Mouse (Mus musculus): ENCODE data around the gene Smco3. TPM values are rescaled to one million over a fixed set of nuclear protein-coding genes. Genes with fewer than 3 reads are reported as not detected.
"Not testable (repeated sequence)": the region's sequence is repeated elsewhere in the genome, so short reads cannot be mapped to it uniquely, and the experiment has no call there.

Gene Smco3
- total RNA-seq (2015) (0.07 TPM in 1 of 2 replicates, not detected in the other), total RNA-seq (2017) (0.33 and 1.2 TPM in 2 replicates)

DNA sequence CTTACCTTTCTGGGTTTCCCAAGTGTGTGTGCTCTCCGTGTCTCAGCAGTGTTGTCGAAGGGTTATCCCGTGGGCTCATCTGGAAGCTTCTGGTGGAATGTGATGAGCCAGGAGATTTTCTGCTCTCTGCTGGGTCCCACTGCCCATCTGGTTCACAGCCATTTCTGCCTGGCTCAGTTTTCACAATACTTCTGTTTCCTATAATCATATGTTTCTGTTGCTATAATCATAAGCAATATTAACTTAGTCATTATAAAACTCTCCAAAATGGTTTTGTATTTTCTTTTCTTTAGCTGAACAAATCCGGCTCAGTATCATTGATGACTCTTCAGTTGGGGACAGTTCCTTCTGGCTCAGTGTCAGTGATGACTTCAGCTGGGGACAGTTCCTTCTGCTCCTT, at the start of gene Smco3:
Smco3 (minus strand) TSS at position 101 of the 400 bp plus-strand sequence.
- no peak for ATAC-seq (replicated peaks; ENCODE audit: poor library complexity)

DNA sequence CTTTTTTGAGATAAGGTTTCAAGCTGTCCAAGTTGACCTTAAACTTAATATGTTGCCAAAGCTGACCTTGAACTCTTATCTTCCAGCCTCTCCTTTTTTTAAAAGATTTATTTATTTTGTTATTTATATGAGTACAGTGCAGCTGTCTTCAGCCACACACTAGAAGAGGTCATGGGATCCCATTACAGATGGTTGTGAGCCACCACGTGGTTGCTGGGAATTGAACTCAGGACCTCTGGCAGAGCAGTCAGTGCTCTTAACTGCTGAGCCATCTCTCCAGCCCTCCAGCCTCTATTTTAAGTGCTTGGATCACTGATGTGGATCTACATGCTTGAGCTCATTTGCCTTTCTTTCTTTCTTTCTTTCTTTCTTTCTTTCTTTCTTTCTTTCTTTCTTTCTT, 49.5 kb upstream of the Smco3 start:
- ATAC-seq (replicated peaks; ENCODE audit: poor library complexity): not testable (repeated sequence)

DNA sequence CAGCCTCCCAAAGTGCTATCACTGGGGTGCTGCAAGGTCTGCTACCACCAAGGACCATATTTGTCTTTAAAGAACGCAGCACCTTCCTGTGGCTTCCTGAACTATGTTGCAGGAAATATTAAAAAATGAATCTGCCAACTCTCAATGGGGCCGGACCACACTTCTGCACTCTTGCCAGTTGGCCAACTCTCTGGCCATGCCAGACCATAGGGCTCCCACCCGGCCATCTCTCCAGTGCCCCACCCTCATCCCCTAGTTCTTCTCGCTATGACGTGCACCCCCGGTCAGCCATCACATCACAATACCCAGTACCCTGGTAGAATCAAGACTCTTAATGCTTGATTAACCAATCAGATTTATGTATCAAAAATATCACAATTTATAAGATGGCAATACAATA, 48.7 kb upstream of the Smco3 start:
- no peak for ATAC-seq (replicated peaks; ENCODE audit: poor library complexity)

DNA sequence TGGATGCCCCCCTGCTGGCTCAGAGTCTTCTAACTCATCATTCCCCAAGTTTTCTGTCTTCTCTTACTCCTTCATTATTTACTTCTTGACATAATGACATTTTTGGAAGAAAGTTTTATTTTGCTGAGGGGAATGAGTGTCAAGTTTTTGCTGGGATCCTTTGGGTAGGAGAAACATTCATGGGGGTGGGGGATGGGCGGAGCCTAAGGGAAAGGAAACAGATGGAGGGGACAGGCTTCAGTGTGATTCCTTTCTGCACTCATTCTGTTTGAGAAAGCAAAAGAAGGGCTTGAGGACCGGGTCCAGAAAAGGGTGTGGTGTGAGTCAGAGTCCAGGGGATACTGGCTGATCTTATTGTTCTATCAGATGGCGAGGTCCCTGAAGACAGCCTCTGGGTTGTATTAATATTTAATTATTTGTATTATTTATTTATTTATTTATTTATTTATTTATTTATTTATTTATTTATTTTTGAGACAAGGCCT, 48.2 kb upstream of the Smco3 start:
- ATAC-seq (replicated peaks; ENCODE audit: poor library complexity): no peak

DNA sequence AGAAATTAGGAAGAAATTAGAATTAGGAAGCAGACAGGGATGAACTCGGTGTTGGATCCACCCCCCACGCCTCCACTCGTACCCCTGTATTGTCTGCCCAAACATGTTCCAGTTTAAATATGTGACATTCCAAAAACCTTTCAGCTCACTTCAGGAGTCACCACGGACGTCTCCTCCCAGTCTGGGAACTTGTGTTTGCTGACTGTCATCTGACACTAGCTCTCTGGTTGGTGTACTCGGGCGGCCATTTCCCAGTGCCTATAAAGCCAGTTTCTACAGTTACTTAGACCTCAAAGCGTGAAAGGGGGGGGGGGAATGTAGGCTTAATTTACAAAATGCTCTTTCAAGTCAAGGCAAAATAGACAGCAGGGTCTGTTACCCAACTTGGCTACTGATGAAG, 46.4 kb upstream of the Smco3 start:
- no peak for ATAC-seq (replicated peaks; ENCODE audit: poor library complexity)

DNA sequence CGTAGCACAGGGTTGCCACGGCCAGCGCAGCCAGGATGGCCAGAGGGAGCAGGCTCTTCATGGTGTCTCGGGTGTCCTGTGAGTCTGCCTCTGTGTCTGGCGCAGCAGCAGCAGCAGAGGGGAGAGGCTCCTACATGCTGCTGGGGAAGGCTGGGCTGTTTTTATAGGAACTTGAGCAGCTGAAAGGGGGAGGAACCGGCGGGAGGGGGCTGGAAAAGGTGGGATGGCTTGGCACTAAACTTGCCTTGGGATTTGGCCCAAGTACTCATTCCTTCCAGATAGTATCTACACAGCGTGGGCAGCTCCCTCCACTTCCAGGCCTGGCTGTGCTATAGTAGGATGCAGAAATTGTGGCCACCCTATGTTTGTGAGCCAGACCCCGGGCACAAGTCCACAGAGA, 40.4 kb upstream of the Smco3 start, which contains the start of gene Mgp:
Mgp (minus strand) TSS at position 154 of the 400 bp plus-strand sequence.
- no peak for ATAC-seq (replicated peaks; ENCODE audit: poor library complexity)

DNA sequence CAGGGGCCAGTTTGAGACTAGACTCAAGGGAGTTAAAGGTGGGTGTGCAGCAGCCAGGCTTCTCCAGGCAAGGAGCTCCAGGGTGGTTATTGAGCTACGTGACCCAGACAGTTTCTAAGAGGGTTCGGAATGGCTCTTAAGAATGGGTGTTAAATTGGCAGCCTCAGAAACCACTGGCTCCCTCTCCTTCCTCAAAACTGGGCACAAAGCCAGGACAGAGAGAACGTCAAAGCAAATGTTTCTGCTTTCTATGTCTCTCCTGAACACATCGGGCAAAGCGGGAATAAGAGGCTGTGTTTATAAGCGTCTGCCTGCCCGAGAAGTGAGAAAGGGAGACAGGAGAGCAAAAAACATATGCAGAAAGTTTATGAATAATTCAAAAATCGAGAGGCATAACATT, 39.3 kb upstream of the Smco3 start:
- peak; percentile 58 for ATAC-seq (replicated peaks; ENCODE audit: poor library complexity)

DNA sequence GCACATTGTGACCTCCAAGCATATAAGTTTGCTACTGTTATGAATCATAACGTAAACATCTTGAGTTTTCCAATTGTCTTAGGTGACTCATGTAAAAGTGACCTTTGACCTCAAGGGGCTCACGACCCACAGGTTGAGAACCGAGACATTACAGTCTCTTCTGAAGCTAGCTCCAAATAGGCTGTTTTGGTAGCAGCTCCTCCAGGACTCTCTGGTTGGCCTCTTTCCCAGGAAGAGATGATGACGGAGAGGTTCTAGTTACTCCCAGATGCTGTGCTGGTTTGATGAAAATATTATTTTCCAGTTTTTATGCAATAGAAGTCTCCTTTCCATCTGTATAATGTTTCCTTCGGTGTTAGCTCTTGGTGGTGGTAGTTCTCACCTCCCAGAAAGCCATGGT, 33.7 kb upstream of the Smco3 start:
- no peak for ATAC-seq (replicated peaks; ENCODE audit: poor library complexity)

DNA sequence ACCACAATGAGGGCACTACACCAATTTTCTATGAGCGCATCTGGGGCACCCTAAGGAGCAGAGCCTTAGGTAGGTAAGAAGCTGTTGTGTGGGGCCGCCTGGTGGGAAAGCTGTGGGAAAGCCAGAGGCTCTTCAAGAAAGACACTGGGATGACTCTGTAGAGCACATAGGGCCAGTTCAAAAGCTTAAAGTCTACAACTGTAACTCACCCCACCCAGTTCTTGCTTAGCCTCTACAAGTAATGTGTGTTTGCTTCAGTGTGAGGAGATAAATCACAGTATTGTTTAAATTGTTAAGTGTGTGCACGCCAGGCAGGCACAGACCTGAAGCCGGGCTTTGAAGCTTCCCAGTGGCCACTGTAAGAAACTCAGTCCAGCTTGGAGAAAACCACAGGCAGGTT, 30.9 kb upstream of the Smco3 start:
- ATAC-seq (replicated peaks; ENCODE audit: poor library complexity): no peak

DNA sequence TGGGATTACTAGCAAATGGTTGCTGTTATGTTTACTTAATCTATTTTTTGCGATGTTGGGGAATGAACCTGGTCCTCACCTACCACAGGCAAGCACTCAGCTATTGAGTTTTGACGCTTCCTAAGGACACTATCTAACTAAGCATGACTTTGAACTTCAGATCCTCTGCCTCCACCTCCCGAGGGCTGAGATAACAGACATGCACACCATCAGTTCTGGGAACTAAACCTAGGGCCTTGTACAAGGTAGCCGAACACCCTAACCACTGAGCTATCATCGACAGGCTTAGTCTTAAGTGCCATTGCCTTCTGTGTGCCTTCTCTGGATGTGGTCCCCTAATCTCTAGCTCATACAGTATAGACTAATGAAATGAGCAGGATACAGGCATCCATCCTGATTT, 30.1 kb upstream of the Smco3 start:
- no peak for ATAC-seq (replicated peaks; ENCODE audit: poor library complexity)

DNA sequence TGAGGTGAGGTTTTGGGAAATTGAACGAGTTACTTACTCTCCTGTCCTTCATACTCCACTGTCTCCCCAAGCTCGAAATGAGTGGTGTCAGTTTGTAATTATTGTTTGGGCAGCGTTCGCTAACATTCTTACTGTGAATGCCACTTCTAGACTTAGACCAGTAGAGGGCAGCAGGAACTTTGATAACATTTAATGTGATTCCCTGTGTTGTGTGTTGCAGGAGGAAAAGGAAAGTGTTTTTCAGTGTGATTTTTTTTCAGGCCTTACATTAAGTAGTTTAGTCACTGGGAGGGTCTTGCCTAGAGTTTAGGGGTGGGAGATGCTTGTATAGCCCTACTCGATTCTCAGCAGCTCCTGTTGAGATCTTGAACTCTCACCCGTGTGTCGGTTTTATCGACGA, 25.8 kb upstream of the Smco3 start:
- ATAC-seq (replicated peaks; ENCODE audit: poor library complexity): peak; percentile 45

DNA sequence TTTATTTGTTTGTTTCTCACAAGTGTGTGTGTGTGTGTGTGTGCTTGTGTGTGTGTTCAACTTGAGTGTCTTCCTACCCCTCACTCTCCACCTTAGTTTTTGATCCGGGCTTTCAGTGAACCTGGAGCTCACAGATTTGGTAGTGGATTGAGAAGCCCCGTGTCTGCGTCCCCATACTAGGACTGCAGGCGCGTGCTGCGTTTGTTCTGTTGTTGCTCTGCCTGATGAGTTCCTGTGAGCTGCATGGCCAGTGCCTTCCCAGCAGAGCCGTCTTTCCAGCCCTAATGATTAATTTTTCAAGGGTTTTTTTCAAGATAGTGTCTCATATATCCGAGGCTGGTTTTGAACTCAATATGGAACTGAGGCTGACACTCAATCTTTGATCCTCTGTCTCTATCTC, 23.2 kb upstream of the Smco3 start:
- ATAC-seq (replicated peaks; ENCODE audit: poor library complexity): no peak

DNA sequence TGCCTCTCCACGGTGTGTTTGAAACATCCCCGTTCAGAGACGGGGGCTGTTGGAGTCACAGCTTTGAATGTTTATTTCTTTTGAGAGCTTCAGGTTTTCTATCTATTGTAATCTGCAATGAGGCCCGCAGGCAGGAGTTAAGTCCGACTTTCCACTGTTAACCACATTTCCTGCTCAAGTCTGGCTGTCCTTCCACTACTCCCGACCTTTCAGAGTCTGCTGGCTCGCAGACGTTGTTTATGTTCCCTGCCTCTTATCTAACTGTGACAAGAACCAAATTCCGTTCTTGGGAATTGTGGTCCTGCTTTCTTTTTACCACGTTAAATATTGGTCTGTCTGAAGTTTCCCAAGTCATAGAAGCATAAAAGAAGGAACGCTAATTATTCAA, 22.6 kb upstream of the Smco3 start:
- peak; percentile 12 for ATAC-seq (replicated peaks; ENCODE audit: poor library complexity)

DNA sequence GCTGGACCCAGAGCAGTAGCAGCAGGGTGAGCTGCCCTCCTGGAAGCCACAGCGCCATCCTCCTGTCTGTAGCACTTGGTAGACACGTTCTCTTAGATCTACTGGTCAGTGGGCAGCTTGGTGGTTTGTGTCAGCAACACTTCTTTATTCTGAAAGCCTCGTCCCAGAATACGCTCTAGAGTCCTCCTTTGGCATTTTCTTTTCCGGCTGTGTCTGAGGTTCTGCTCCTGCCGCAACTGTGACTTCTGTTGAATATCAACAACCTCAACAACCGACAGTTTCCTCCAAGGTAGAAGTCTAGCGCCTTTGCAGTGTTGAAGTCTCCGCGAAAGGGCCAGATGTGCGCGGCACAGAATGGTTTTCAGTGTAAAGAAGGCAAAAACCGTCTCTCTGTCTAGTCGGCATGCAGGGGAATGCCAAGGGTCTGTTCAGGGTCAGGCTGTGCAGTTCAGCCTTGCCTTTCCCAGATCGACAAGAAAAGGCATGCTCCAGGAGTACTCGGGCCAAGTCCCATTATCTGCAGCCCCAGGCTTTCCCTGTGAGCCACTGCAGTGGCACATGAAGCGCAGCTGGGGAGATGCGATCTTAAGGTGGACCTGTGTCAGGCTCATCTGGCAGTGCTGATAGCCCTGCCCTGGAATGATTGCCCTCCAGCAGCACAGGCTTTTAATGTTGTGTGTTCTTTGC, 22.1 kb upstream of the Smco3 start, which contains the start of gene Art4:
Art4 (minus strand) TSS at position 548 of the 687 bp plus-strand sequence.
- ATAC-seq (replicated peaks; ENCODE audit: poor library complexity): peak; percentile 74

DNA sequence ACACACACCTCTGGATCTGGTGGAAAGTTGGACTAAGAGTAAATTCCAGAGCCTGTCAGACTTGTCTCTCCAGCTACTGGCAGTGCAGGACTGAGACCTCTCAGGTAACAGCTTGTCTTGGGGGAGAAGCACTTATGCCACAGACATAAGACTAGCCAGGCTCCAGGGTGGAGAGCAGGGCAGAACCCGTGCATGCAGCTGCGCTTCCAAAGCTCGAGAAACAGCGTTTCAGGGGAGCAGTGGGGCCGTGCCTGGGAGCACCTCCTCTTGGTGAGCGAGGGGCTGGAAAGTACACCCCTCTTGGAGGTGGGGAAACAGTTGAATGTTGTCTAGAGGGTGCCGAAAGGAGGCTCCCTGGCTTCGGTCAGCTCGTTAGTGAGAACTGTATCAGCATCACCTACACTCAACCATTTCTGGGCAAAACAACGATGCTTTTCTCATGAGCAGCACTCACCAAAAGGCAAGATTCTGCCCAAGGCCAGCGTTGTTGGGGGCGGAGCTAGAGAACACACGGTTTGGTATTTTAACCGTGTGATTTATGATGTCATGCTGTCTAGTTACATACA, 20.9 kb upstream of the Smco3 start:
- ATAC-seq (replicated peaks; ENCODE audit: poor library complexity): peak; percentile 18

DNA sequence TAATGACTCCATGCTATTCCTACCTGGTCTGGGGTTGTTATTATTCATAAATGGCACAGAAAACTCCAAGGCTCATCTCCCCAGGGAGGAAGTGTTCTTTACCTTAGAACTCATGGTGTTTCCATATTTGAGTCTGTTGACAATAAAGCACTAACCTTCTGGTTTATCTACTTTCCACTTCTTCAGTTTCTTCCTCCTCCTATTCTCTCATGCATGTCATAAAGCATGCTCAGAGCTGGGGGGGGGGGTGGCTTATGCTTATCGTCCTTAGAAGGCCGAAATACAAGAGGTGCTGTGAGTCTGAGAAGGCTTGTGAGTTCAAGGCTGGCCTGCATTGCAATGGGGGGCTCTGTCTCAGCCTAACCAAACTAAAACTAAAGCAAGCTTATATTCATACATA, 19.9 kb upstream of the Smco3 start:
- no peak for ATAC-seq (replicated peaks; ENCODE audit: poor library complexity)

DNA sequence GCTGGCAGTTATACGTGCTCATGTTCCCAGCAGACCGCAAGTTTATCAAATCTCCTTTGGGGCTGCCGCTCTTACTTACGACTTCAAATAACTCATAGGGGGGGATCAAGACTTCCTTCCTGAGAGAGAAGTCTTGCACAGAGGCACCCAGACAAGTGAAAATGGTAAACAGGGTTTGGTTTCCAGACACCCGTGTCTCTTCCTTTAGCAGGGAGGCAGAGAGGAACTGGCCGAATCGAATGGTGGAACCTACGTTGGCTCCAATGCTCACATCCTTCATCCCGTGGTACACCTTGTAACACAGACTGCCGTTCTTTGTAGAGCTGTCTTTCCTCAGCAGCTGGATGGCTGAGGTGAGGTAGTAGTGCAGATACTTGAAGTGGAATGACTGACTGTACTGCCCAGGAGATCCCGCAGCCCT, 19.1 kb upstream of the Smco3 start:
- no peak for ATAC-seq (replicated peaks; ENCODE audit: poor library complexity)

DNA sequence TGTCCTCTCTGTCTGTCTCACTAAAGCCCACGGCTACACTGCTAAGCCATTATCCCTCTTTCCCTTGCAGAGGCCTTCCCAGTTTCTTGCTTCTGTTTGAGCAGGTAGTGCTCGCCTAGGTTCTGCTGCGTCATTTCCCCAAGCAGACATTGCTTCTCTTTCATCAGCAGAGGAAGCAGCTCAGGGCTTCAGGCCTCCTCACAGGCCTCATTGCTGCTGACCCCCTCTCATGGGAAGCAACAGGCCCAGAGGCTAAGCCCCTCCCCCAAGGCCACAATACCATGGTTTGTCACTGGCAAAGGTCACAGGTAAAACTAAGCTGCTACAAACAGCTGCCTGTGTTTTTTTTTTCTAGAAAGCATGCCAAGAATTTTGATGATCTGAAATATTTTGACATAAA, 17.5 kb upstream of the Smco3 start:
- no peak for ATAC-seq (replicated peaks; ENCODE audit: poor library complexity)

DNA sequence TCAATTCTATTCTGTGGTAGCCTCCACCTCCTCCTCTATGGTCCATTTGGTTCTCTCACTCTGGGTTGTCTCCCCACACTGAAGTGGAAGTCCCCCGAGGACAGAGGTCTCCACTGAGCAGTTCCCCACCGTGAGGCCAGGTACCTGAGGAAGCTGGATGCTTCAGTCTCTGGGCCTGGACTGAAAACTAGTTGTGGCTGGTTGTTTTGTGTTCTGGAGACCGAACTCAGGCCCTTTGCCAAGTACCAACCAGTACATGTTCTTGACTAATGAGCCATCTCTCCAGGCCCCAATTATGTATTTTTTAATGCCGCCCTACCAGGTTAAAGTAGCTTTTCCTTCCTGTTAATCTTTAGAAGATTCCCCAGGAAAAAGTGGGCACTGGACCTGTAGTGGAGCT, 17.1 kb upstream of the Smco3 start:
- no peak for ATAC-seq (replicated peaks; ENCODE audit: poor library complexity)

DNA sequence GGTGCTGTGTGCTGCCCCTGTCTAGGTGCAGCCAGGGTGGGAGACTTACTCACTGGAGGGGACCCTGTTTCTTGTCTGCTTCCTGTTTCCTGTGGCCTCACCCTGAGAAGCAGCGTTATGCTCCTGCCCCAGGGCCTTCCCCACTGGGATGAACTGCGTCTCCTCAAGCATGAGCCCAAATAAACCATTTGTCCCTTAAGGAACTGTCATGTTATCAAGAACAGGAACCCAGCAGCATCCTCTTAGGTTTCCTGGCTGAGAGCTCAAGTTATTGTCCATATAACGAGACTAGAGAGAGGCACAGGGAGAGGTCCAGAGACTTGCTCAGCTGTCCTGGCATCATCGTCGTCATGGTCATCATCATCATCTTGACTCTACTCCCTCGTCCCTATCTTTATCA, 15.0 kb upstream of the Smco3 start:
- no peak for ATAC-seq (replicated peaks; ENCODE audit: poor library complexity)

DNA sequence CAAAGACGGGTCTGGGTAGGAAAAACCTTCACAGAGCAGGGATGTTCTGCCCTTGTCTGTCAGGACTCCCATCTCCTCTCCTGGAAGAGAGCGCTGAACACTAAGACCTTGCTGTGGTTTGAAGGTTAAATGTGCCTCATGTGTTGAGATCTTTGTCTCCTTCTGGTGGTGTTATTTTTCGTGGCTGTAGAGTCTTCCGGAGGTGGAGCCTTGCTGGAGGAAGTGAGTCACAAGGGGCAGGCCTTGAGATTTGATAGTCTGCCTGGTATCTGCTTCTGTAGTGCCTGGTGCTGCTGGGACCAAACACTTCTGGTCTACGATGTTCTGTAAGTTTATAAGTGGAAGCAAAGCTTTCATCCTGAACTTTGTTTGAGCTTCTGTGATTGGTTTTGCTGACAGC, 13.7 kb upstream of the Smco3 start:
- no peak; the same call in 1 of the 2 replicates for ATAC-seq (replicated peaks; ENCODE audit: poor library complexity)

DNA sequence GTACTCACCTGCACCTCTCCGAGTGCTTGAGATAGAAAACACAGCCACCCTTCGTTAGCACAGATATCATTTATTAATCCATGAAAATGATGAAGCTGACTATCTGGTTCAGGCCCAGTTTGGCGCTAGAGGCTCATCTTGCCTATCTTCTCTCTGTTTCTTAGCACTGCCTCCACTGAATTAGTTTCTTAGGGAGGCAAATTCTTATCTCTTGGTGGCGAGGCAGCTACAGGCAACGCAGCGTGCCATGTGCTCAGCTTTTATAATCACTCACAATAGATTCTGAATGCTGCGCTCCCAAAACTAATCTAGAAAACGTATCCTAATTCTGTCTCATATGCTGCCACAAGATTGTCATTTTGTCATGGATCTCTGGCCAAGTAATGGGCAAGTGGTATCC, 13.1 kb upstream of the Smco3 start:
- ATAC-seq (replicated peaks; ENCODE audit: poor library complexity): peak; percentile 71

DNA sequence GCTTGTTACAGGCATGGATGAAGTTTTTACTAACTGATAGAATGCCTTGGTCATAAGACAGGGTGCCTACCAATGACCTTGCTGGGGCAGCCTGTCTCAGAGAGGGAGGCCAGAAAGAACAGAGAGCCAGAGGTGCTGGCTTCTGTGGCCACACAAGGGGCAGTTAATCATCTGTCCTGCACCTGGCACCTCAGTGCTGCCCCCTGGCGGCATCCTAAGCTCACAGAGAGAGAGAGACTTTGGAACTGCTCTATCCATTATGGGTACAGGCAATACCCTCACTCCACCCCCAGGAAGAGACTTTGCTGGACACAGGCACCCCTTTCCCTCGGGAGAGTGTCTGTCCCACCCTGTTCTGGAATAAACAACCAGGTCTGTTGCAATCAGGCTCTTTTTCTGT, 12.5 kb upstream of the Smco3 start:
- peak; percentile 80 for ATAC-seq (replicated peaks; ENCODE audit: poor library complexity)

Measured in megakaryocyte progenitor cell, adult 5-6 weeks (primary cell).